Mouse (Mus musculus): ENCODE measurements around the gene Sema3a.

The Sema3a gene

GRCm38 (mm10) chr5:13320138-13320537 lies 194.9 kb downstream of the Sema3a start:
- DNase-seq (ENCODE audit: low spot score) = no peak

GRCm38 (mm10) chr5:13327281-13327680 lies 202.1 kb downstream of the Sema3a start:
- DNase-seq (ENCODE audit: low spot score) = no peak

- DNase-seq (ENCODE audit: low spot score) = no peak
Measured at GRCm38 (mm10) chr5:13331412-13331811, 206.2 kb downstream of the Sema3a start.

- no peak for DNase-seq (ENCODE audit: low spot score)
Measured at GRCm38 (mm10) chr5:13337665-13338064, 212.5 kb downstream of the Sema3a start.

GRCm38 (mm10) chr5:13347068-13347467 lies 221.9 kb downstream of the Sema3a start:
- no peak for DNase-seq (ENCODE audit: low spot score)

- no peak for DNase-seq (ENCODE audit: low spot score)
Measured at GRCm38 (mm10) chr5:13351611-13352010, 226.4 kb downstream of the Sema3a start.

- no peak for DNase-seq (ENCODE audit: low spot score)
Measured at GRCm38 (mm10) chr5:13352995-13353394, 227.8 kb downstream of the Sema3a start.

GRCm38 (mm10) chr5:13353539-13353938 lies 228.3 kb downstream of the Sema3a start:
- no peak for DNase-seq (ENCODE audit: low spot score)

- no peak for DNase-seq (ENCODE audit: low spot score)
Measured at GRCm38 (mm10) chr5:13354913-13355312, 229.7 kb downstream of the Sema3a start.

GRCm38 (mm10) chr5:13358770-13359169 lies 233.6 kb downstream of the Sema3a start:
- no peak for DNase-seq (ENCODE audit: low spot score)

- no peak for DNase-seq (ENCODE audit: low spot score)
Measured at GRCm38 (mm10) chr5:13360711-13361110, 235.5 kb downstream of the Sema3a start.

GRCm38 (mm10) chr5:13365108-13365507 lies 239.9 kb downstream of the Sema3a start:
- DNase-seq (ENCODE audit: low spot score) = no peak

- DNase-seq (ENCODE audit: low spot score) = no peak
Measured at GRCm38 (mm10) chr5:13379223-13379622, 254.0 kb downstream of the Sema3a start.

GRCm38 (mm10) chr5:13384047-13384446 lies 258.8 kb downstream of the Sema3a start:
- no peak for DNase-seq (ENCODE audit: low spot score)

- DNase-seq (ENCODE audit: low spot score) = no peak
Measured at GRCm38 (mm10) chr5:13384714-13385113, 259.5 kb downstream of the Sema3a start.

GRCm38 (mm10) chr5:13386603-13387002 lies 261.4 kb downstream of the Sema3a start:
- DNase-seq (ENCODE audit: low spot score) = no peak

- no peak for DNase-seq (ENCODE audit: low spot score)
Measured at GRCm38 (mm10) chr5:13387679-13388078, 262.5 kb downstream of the Sema3a start.

GRCm38 (mm10) chr5:13389995-13390394 lies 264.8 kb downstream of the Sema3a start:
- DNase-seq (ENCODE audit: low spot score) = no peak

- no peak for DNase-seq (ENCODE audit: low spot score)
Measured at GRCm38 (mm10) chr5:13405432-13405831, 280.2 kb downstream of the Sema3a start.

GRCm38 (mm10) chr5:13406131-13406530 lies 280.9 kb downstream of the Sema3a start:
- no peak for DNase-seq (ENCODE audit: low spot score)

GRCm38 (mm10) chr5:13411920-13412319 lies 286.7 kb downstream of the Sema3a start:
- DNase-seq (ENCODE audit: low spot score) = no peak

- no peak for DNase-seq (ENCODE audit: low spot score)
Measured at GRCm38 (mm10) chr5:13413915-13414525, 288.8 kb downstream of the Sema3a start.

- DNase-seq (ENCODE audit: low spot score) = no peak
Measured at GRCm38 (mm10) chr5:13416960-13417710, 291.9 kb downstream of the Sema3a start.
